Mouse (Mus musculus) kidney, embryonic 16.5 days (tissue): ENCODE measurements around the gene Mrtfb. TPM values are rescaled to one million over a fixed set of nuclear protein-coding genes. Genes with fewer than 3 reads are reported as not detected.
A peak's percentile ranks its signal among the peaks of the same experiment; 100 is the strongest.

Source experiments
- ATAC-seq: fragments of 200-750 bp; cut with Nextera tagmentation; 2 replicates; pipeline ENCODE4 v1.8.0; 2017; ENCODE audit warnings: moderate TSS enrichment; ENCODE audit not compliant: low FRiP score, low TSS enrichment
- H3K27ac ChIP-seq: fragments of 300-500 bp; sonication (generic); 2 replicates; pipeline ENCODE4 v1.5.1; 2014; ENCODE audit warnings: low read length
- H3K27me3 ChIP-seq: fragments of 300-500 bp; sonication (generic); 2 replicates; pipeline ENCODE4 v1.6.1; 2014; ENCODE audit warnings: low read length, control low read depth, mixed read lengths; ENCODE audit not compliant: insufficient read depth
- H3K36me3 ChIP-seq: fragments of 300-500 bp; sonication (generic); 2 replicates; pipeline ENCODE4 v1.6.1; 2014; ENCODE audit warnings: low read length, control low read depth, mixed read lengths; ENCODE audit not compliant: insufficient read depth
- H3K4me1 ChIP-seq: fragments of 300-500 bp; sonication (generic); 2 replicates; pipeline ENCODE4 v1.6.1; 2014; ENCODE audit warnings: low read length, control low read depth, mixed read lengths; ENCODE audit not compliant: insufficient read depth
- H3K4me2 ChIP-seq: fragments of 300-500 bp; sonication (generic); replicated peaks from 2 replicates; pipeline ENCODE4 v1.6.1; 2014; ENCODE audit warnings: low read depth, low read length
- H3K4me3 ChIP-seq: fragments of 300-500 bp; sonication (generic); 2 replicates; pipeline ENCODE4 v1.5.1; 2014; ENCODE audit warnings: mild to moderate bottlenecking, low read length
- H3K9ac ChIP-seq: fragments of 300-500 bp; sonication (generic); replicated peaks from 2 replicates; pipeline ENCODE4 v1.6.1; 2014; ENCODE audit warnings: low read length
- H3K9me3 ChIP-seq: fragments of 300-500 bp; sonication (generic); 2 replicates; pipeline ENCODE4 v1.6.1; 2016; ENCODE audit warnings: low read length, control low read depth
- WGBS: fragments of 180-500 bp; shearing (Covaris S2); extraction: QIAGEN DNeasy Blood & Tissue Kit; methylation state at CpG from one replicate; pipeline ENCODE4 v1.1.7; 2014; 5-methylcytosine and 5-hydroxymethylcytosine counted together
- polyA plus RNA-seq: library from polyadenylated mRNA; unstranded; fragments of >200 nt; fragmentation: Nextera tagmentation; extraction: Ambion mirVana; gene quantifications from 2 replicates; pipeline ENCODE4 v1.2.1, GENCODE M21; 2015

Gene Mrtfb
- polyA plus RNA-seq, 1 experiment from 2014 or later: 18.8 TPM

DNA sequence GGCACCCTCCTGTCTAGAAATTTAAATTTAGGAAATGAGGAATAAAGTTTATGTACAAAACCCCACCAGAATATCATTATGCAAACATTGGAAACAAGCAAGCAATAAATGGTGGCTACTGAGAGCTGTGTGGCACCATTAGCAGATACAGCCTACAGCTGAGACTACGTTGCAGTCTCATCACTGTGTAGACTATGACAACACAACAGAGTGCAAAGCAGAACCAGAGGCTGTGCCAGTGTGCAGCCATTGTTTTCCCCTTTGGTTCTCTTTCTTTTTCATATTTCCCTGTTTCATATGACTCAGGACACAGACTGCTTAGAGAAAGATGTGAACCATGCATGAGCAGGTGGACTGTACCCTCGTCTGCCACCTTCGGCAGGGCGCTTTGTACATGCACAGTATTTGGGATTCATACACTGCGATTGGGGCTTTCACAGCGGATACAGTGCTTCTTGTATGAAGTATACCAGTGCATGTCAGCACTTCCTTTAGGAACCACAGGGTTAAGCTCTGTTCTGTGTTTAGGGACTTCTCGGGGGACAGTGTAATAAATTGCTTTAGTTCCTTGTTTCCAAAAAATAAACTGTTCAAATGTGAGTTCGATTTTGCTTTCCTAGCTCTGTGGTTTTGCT lies 116.7 kb downstream of the Mrtfb start:
- Histone ChIP-seq H3K4me1 (peaks cover 9% of the 10 kb centered on the region; the same call in 1 of the 2 replicates), H3K9ac (no peak overlapping the region), H3K4me3 (no peak overlapping the region), H3K4me2 (no peak overlapping the region), H3K9me3 (no peaks in the 10 kb centered on the region), H3K27me3 (no peaks in the 10 kb centered on the region), H3K27ac (no peak overlapping the region), H3K36me3 (no peaks in the 10 kb centered on the region)
- ATAC-seq: no peak
- WGBS: 85% methylated on average over 8 of the region's 8 CpGs

DNA sequence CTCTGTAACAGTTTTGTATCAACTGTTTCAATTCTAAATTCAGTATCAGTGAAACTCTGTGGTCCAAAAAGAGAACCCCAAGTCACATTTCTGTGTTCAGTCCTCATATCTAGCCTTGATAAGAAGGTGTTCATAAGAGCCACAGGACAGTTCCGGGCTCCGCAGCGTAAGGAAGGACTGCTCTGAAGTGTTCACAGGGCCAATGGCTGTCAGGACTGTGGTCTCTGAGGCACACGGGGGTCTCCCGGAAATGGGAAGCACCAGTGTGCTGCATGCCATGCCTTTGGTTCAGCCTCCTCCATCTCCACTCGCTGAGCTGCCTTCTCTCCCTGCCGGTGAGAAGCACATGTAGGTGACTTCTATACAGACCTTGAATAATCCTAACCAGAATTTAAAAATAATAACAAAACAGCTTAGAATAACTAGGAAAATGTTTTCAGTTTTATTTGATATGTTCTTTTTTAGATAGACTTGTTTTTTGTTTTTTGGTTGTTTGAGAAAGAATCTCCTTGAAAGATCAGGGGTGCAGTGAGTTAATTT lies 120.7 kb downstream of the Mrtfb start:
- WGBS: 87% methylated on average over 7 of the region's 7 CpGs

DNA sequence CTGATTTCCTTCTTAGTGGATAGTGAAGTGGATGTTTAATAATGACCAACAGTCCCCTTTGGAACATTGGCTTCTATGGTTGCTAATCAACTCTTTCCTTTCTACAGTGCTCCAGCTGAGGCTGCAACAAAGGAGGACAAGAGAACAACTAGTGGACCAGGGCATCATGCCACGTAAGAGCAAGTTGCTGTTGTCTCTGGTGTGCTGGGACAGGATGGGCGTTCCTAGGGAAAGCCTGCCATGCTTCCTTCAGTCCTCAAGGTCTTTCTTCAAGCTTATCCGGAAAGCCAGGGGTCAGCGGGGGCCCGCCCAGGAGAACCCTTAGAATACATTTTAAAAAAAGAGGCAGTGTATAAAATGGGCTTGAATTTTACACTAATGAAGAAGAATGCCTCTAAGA lies 121.9 kb downstream of the Mrtfb start:
- Histone ChIP-seq H3K27ac (0 out of 2 replicates have a peak overlapping the region, but pooled peaks have one; percentile 1), H3K9me3 (no peaks in the 10 kb centered on the region), H3K4me2 (no peak overlapping the region), H3K27me3 (no peaks in the 10 kb centered on the region), H3K9ac (no peak overlapping the region), H3K36me3 (0 out of 2 replicates have a peak, but pooled peaks cover 6% of the 10 kb centered on the region), H3K4me1 (no peaks in the 10 kb centered on the region), H3K4me3 (no peak overlapping the region)
- WGBS: 85% methylated on average over 5 of the region's 5 CpGs
- no peak for ATAC-seq

More for the DNA sequence above, 120.7 kb downstream of the Mrtfb start:
- no peak for ATAC-seq
- Histone ChIP-seq H3K4me3 (no peak overlapping the region), H3K4me2 (no peak overlapping the region), H3K27me3 (no peaks in the 10 kb centered on the region), H3K4me1 (peaks cover 1% of the 10 kb centered on the region; the same call in 1 of the 2 replicates), H3K9ac (no peak overlapping the region), H3K36me3 (0 out of 2 replicates have a peak, but pooled peaks cover 5% of the 10 kb centered on the region), H3K9me3 (no peaks in the 10 kb centered on the region), H3K27ac (no peak overlapping the region)

DNA sequence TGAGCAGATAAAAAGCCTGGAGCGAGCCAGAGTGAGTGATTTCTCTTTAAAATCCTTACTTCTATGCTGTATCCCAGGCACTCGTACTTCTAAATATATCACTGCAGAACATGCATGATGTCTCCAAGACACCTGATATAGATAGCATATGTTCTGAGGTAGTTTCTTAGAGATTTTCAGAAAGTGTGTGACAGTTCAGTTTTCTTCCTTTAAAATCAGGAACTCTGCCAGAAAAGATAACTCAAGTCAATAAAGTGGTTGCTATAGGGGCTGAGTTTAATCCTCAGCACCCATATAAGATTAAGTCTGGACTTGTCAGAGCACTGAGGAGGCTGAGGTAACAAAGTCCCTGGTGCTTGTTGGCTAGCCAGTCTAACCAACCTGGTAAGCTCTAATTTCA lies 123.6 kb downstream of the Mrtfb start:
- ATAC-seq: no peak
- Histone ChIP-seq H3K27ac (no peak overlapping the region), H3K4me2 (no peak overlapping the region), H3K27me3 (no peaks in the 10 kb centered on the region), H3K4me3 (no peak overlapping the region), H3K9me3 (no peaks in the 10 kb centered on the region), H3K4me1 (no peaks in the 10 kb centered on the region), H3K36me3 (peaks cover 17% of the 10 kb centered on the region; the same call in 1 of the 2 replicates), H3K9ac (no peak overlapping the region)
- 87% methylated on average over 2 of the region's 2 CpGs for WGBS

DNA sequence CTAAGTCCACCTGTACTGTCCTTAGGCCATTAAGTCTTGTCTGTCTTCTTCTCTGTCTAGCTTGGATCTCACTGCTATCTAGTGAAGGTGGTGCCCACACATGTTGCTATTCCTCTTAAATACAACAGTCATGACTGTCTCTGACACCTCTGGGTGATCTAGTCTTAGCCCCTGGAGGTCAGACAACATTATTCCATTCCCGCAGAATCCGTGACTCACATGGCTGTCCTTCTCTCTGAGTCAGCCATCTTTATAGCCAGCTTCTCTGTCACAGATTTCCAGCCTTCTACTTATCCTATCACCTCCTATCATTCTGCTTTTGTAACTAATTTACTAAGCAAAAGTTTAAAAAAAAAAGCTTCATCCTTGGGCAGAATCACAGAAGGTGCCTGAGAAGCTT lies 125.5 kb downstream of the Mrtfb start:
- 84% methylated on average over 2 of the region's 2 CpGs for WGBS
- H3K4me3 ChIP-seq: no peak overlapping the region
- H3K4me2 ChIP-seq: no peak overlapping the region
- H3K4me1 ChIP-seq: no peaks in the 10 kb centered on the region
- H3K36me3 ChIP-seq: peaks cover 29% of the 10 kb centered on the region; the same call in 1 of the 2 replicates
- H3K27me3 ChIP-seq: no peaks in the 10 kb centered on the region
- no peak overlapping the region for H3K9ac ChIP-seq
- no peaks in the 10 kb centered on the region for H3K9me3 ChIP-seq
- ATAC-seq: no peak
- H3K27ac ChIP-seq: no peak overlapping the region

DNA sequence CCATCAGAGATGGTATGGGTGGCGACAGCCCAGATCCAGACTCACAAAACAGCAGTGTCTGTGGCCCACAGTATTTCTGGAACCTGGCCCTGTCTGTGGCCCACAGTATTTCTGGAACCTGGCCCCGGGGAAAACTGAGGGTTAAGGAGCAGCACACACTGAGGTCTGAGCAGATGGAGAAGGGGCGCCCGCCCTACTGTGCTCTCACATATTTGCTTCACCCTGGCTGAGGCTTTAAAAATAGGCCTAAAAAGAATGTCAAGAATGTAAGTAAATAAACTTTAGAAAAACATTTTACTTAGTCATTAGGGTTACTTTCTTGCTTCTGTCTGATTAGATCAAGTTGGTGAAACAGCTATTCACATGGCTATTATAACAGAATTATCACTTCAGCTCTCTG lies 131.0 kb downstream of the Mrtfb start:
- 77% methylated on average over 4 of the region's 4 CpGs for WGBS
- ATAC-seq: no peak

DNA sequence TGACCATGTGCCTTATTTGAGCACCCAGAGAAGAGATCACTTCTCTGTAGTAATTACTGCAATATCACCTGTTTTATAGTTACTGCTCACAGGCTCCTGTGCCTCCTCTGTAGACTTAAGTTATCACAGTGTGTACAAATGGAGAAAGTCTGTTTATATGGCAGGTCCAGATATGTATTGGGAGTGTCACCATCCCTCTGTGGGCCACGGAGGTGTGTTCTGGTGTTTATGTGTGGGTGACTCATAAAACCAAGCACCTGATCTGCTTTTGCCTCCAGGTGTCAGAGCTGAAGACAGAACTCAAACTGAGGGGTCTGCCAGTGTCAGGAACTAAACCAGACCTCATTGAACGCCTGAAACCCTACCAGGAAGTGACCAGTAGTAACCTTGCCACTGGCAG lies 144.1 kb downstream of the Mrtfb start:
- ATAC-seq: no peak
- Histone ChIP-seq H3K4me1 (peaks cover 8% of the 10 kb centered on the region; the same call in 1 of the 2 replicates), H3K27me3 (no peaks in the 10 kb centered on the region), H3K9ac (no peak overlapping the region), H3K27ac (no peak overlapping the region), H3K9me3 (no peaks in the 10 kb centered on the region), H3K36me3 (peaks cover 57% of the 10 kb centered on the region), H3K4me3 (no peak overlapping the region), H3K4me2 (no peak overlapping the region)
- WGBS: 72% methylated on average over 2 of the region's 2 CpGs

More for the DNA sequence above, 131.0 kb downstream of the Mrtfb start:
- Histone ChIP-seq H3K9ac (no peak overlapping the region), H3K4me2 (no peak overlapping the region), H3K27me3 (no peaks in the 10 kb centered on the region), H3K36me3 (peaks cover 37% of the 10 kb centered on the region), H3K4me3 (no peak overlapping the region), H3K27ac (no peak overlapping the region), H3K4me1 (no peaks in the 10 kb centered on the region), H3K9me3 (no peaks in the 10 kb centered on the region)

DNA sequence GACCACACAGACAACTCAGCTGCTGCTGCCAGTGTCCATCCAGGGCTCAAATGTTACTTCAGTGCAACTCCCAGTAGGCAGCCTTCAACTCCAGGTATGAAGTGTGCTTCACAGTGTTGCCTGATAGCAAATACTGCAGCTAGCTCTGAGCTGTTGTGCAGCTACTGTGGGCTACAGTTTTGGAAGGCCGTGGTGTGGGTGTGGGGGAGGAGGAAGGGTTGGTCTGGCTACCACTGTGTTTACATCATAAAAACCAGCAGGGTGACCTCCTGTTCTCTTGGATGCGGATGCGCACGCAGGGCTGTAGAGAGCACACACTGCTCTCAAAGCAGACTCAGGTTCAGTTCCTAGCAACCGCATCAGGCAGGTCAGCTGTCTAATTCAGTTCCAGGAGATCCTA lies 145.3 kb downstream of the Mrtfb start:
- Histone ChIP-seq H3K36me3 (peaks cover 64% of the 10 kb centered on the region), H3K4me3 (no peak overlapping the region), H3K4me1 (peaks cover 8% of the 10 kb centered on the region; the same call in 1 of the 2 replicates), H3K9ac (no peak overlapping the region), H3K9me3 (no peaks in the 10 kb centered on the region), H3K27ac (no peak overlapping the region), H3K4me2 (no peak overlapping the region), H3K27me3 (no peaks in the 10 kb centered on the region)
- no peak for ATAC-seq
- WGBS: 66% methylated on average over 5 of the region's 5 CpGs

DNA sequence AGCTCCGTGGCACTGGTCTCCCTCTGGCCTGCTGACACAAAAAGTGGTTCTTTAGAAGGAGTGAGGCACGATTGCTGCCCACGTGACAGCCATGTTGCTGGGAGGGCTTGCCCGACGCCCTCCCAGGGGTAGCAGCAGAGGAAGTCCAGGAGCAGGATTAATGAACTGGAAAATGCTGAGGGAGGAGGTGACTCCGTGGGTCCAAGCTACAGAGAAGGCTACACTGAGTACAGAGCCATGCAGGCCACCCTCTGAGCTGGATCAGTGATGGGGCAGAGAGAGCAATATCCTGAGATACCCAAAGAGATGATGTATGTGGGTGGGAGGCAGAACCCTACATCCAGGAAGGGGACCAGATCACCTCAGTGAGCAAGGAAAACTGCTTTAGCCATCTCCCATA lies 148.4 kb downstream of the Mrtfb start:
- peaks cover 64% of the 10 kb centered on the region for H3K36me3 ChIP-seq
- whole genome bisulfite sequencing: 39% methylated on average over 6 of the region's 6 CpGs
- peak; percentile 88 for ATAC-seq

DNA sequence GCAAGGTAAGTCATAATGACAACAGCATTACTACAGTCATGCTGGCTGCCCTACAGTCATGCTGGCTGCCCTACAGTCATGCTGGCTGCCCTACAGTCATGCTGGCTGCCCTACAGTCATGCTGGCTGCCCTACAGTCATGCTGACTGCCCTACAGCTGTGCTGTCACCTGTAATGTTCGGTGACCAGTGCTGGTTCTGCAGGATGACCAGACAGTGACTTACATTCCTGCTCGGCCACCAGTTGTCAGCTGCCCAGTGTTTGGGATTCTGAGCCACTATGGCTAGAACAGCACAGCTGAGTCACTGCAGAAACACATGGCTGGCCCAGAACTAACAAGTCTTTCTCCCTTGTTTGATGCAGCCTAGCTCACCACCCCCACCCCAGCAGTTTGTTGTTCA lies 149.1 kb downstream of the Mrtfb start:
- Histone ChIP-seq H3K36me3 (peaks cover 64% of the 10 kb centered on the region), H3K4me2 (no peak overlapping the region), H3K4me3 (no peak overlapping the region), H3K9me3 (no peaks in the 10 kb centered on the region), H3K4me1 (peaks cover 8% of the 10 kb centered on the region; the same call in 1 of the 2 replicates), H3K27me3 (no peaks in the 10 kb centered on the region), H3K9ac (no peak overlapping the region), H3K27ac (no peak overlapping the region)
- ATAC-seq: no peak
- 72% methylated on average over 2 of the region's 2 CpGs for WGBS

More for the DNA sequence above, 148.4 kb downstream of the Mrtfb start:
- no peak overlapping the region for H3K4me3 ChIP-seq
- peaks cover 8% of the 10 kb centered on the region; the same call in 1 of the 2 replicates for H3K4me1 ChIP-seq
- no peaks in the 10 kb centered on the region for H3K9me3 ChIP-seq
- no peak overlapping the region for H3K4me2 ChIP-seq
- H3K9ac ChIP-seq: no peak overlapping the region
- no peaks in the 10 kb centered on the region for H3K27me3 ChIP-seq
- no peak overlapping the region for H3K27ac ChIP-seq
